Mouse (Mus musculus): ENCODE results near the gene Grm8. TPM values are rescaled to one million over a fixed set of nuclear protein-coding genes. Genes with fewer than 3 reads are reported as not detected.

Grm8 gene
- total RNA-seq, 1 experiment, result 0.67 TPM

DNA sequence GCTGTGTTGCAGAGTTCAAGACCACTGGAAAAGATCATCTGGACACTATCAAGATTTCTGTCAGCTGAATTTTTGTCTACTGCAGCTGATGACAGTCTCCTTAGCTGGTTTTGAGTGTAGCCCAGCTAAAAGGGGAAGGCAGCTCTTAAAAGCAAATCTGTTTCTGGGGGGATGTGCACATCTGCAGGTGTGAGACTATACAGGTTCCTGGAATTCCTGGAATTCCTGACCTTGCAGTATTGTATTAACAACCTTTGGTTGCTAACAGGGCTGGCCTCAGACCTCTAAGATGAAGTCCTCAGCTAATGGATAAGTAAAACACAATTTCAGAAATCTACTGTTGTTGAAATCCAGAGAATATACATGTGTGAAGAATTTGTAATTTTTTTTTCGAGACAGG, 788.7 kb downstream of the Grm8 start:
- H3K4me3 ChIP-seq (ENCODE audit: insufficient read depth in 1 of 2, low read depth in 1 of 2, low read length in 2 of 2, poor library complexity in 1 of 2, severe bottlenecking in 1 of 2), result no peak overlapping the region
- H3K4me1 ChIP-seq (ENCODE audit: control insufficient read depth in 2 of 2, insufficient read depth in 2 of 2, low read length in 2 of 2, poor library complexity in 1 of 2), result 0 out of 4 replicates have a peak, but pooled peaks cover 0 to 2% of the 10 kb centered on the region in 2 experiments
- no peak overlapping the region for H3K9ac ChIP-seq (ENCODE audit: insufficient read depth, low read depth, low read length, poor library complexity, severe bottlenecking)
- no peak overlapping the region for H3K27ac ChIP-seq (ENCODE audit: insufficient read depth, low read depth, low read length, poor library complexity, severe bottlenecking)
- peak; percentile 30 for DNase-seq (ENCODE audit: low read depth, low spot score)
- 0 out of 2 replicates have a peak, but pooled peaks have one; percentile 40 for TF ChIP-seq MAFK (IDR thresholded peaks at IDR 0.05; ENCODE audit: insufficient read depth, low read depth, low read length)
- no peak for TF ChIP-seq ZC3H11A (IDR thresholded peaks at IDR 0.05; ENCODE audit: borderline replicate concordance, low read depth, low read length)
- TF ChIP-seq CHD2 (IDR thresholded peaks at IDR 0.05; ENCODE audit: low read depth, low read length), result 0 out of 2 replicates have a peak, but pooled peaks have one; percentile 42
- in situ Hi-C loops (cut with MboI; ENCODE audit: low sequenced_read_pairs in 2 of 2, unreplicated experiment in 2 of 2), result no loop called here
- H3K9me3 ChIP-seq (ENCODE audit: control insufficient read depth, insufficient read depth, low read depth, low read length), result no peaks in the 10 kb centered on the region
- no peaks in the 10 kb centered on the region for H3K36me3 ChIP-seq (ENCODE audit: control insufficient read depth, insufficient read depth, low read length, poor library complexity, severe bottlenecking)

DNA sequence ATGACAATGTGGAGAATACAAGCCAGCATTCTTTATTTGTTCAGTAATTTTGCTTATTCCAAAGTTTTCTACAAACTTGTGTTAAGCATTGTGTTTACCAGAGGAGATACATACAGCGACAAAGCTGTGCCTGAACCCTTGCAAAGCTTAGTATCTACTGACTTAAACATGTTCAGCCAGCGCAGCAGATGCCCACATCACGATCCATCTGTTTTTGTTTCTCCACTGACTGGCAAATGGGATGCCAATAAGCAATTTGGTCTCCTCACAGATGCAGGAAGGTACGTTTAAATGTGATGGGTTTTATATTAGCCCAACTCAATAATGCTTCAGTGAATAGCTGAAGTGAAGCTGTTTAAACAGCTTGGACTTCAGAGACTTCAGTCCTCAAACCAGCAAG, 794.8 kb downstream of the Grm8 start:
- in situ Hi-C loops (cut with MboI; ENCODE audit: low sequenced_read_pairs in 2 of 2, unreplicated experiment in 2 of 2), result no loop called here
- no peaks in the 10 kb centered on the region for H3K36me3 ChIP-seq (ENCODE audit: control insufficient read depth, insufficient read depth, low read length, poor library complexity, severe bottlenecking)
- no peaks in the 10 kb centered on the region for H3K9me3 ChIP-seq (ENCODE audit: control insufficient read depth, insufficient read depth, low read depth, low read length)
- H3K9ac ChIP-seq (ENCODE audit: insufficient read depth, low read depth, low read length, poor library complexity, severe bottlenecking), result no peak overlapping the region
- no peak for TF ChIP-seq CHD2 (IDR thresholded peaks at IDR 0.05; ENCODE audit: low read depth, low read length)
- no peak for TF ChIP-seq HCFC1 (IDR thresholded peaks at IDR 0.05; ENCODE audit: borderline replicate concordance, insufficient read depth, low read length)
- no peak for TF ChIP-seq ZNF384 (IDR thresholded peaks at IDR 0.05; ENCODE audit: low read depth, low read length)
- no peak for TF ChIP-seq ZC3H11A (IDR thresholded peaks at IDR 0.05; ENCODE audit: borderline replicate concordance, low read depth, low read length)
- no peak for TF ChIP-seq MAFK (IDR thresholded peaks at IDR 0.05; ENCODE audit: insufficient read depth, low read depth, low read length)
- no peak overlapping the region for H3K27ac ChIP-seq (ENCODE audit: insufficient read depth, low read depth, low read length, poor library complexity, severe bottlenecking)
- no peaks in the 10 kb centered on the region for H3K4me1 ChIP-seq (ENCODE audit: control insufficient read depth in 2 of 2, insufficient read depth in 2 of 2, low read length in 2 of 2, poor library complexity in 1 of 2)
- DNase-seq (ENCODE audit: low read depth, low spot score), result no peak
- no peak overlapping the region for H3K4me3 ChIP-seq (ENCODE audit: insufficient read depth in 1 of 2, low read depth in 1 of 2, low read length in 2 of 2, poor library complexity in 1 of 2, severe bottlenecking in 1 of 2)

GRCm38 (mm10) chr6:27318575-27318974, 816.4 kb downstream of the Grm8 start:
- in situ Hi-C loops (cut with MboI; ENCODE audit: low sequenced_read_pairs in 2 of 2, unreplicated experiment in 2 of 2), result no loop called here
- TF ChIP-seq HCFC1 (IDR thresholded peaks at IDR 0.05; ENCODE audit: borderline replicate concordance, insufficient read depth, low read length) (no peak), ZNF384 (IDR thresholded peaks at IDR 0.05; ENCODE audit: low read depth, low read length) (no peak), ZC3H11A (IDR thresholded peaks at IDR 0.05; ENCODE audit: borderline replicate concordance, low read depth, low read length) (no peak), CHD2 (IDR thresholded peaks at IDR 0.05; ENCODE audit: low read depth, low read length) (no peak), MAFK (IDR thresholded peaks at IDR 0.05; ENCODE audit: insufficient read depth, low read depth, low read length) (no peak)
- H3K27ac ChIP-seq (ENCODE audit: insufficient read depth, low read depth, low read length, poor library complexity, severe bottlenecking), result no peak overlapping the region
- no peaks in the 10 kb centered on the region for H3K36me3 ChIP-seq (ENCODE audit: control insufficient read depth, insufficient read depth, low read length, poor library complexity, severe bottlenecking)
- H3K9me3 ChIP-seq (ENCODE audit: control insufficient read depth, insufficient read depth, low read depth, low read length), result no peaks in the 10 kb centered on the region
- no peaks in the 10 kb centered on the region for H3K4me1 ChIP-seq (ENCODE audit: control insufficient read depth in 2 of 2, insufficient read depth in 2 of 2, low read length in 2 of 2, poor library complexity in 1 of 2)
- H3K9ac ChIP-seq (ENCODE audit: insufficient read depth, low read depth, low read length, poor library complexity, severe bottlenecking), result no peak overlapping the region
- DNase-seq (ENCODE audit: low read depth, low spot score), result no peak
- H3K4me3 ChIP-seq (ENCODE audit: insufficient read depth in 1 of 2, low read depth in 1 of 2, low read length in 2 of 2, poor library complexity in 1 of 2, severe bottlenecking in 1 of 2), result no peak overlapping the region

GRCm38 (mm10) chr6:27317422-27317821, 817.6 kb downstream of the Grm8 start:
- H3K4me1 ChIP-seq (ENCODE audit: control insufficient read depth in 2 of 2, insufficient read depth in 2 of 2, low read length in 2 of 2, poor library complexity in 1 of 2), result no peaks in the 10 kb centered on the region
- H3K9ac ChIP-seq (ENCODE audit: insufficient read depth, low read depth, low read length, poor library complexity, severe bottlenecking), result no peak overlapping the region
- no peaks in the 10 kb centered on the region for H3K9me3 ChIP-seq (ENCODE audit: control insufficient read depth, insufficient read depth, low read depth, low read length)
- H3K27ac ChIP-seq (ENCODE audit: insufficient read depth, low read depth, low read length, poor library complexity, severe bottlenecking), result no peak overlapping the region
- in situ Hi-C loops (cut with MboI; ENCODE audit: low sequenced_read_pairs in 2 of 2, unreplicated experiment in 2 of 2), result no loop called here
- no peaks in the 10 kb centered on the region for H3K36me3 ChIP-seq (ENCODE audit: control insufficient read depth, insufficient read depth, low read length, poor library complexity, severe bottlenecking)
- no peak for DNase-seq (ENCODE audit: low read depth, low spot score)
- no peak for TF ChIP-seq ZNF384 (IDR thresholded peaks at IDR 0.05; ENCODE audit: low read depth, low read length)
- TF ChIP-seq CHD2 (IDR thresholded peaks at IDR 0.05; ENCODE audit: low read depth, low read length), result no peak
- no peak for TF ChIP-seq MAFK (IDR thresholded peaks at IDR 0.05; ENCODE audit: insufficient read depth, low read depth, low read length)
- no peak for TF ChIP-seq ZC3H11A (IDR thresholded peaks at IDR 0.05; ENCODE audit: borderline replicate concordance, low read depth, low read length)
- no peak for TF ChIP-seq HCFC1 (IDR thresholded peaks at IDR 0.05; ENCODE audit: borderline replicate concordance, insufficient read depth, low read length)
- no peak overlapping the region for H3K4me3 ChIP-seq (ENCODE audit: insufficient read depth in 1 of 2, low read depth in 1 of 2, low read length in 2 of 2, poor library complexity in 1 of 2, severe bottlenecking in 1 of 2)

GRCm38 (mm10) chr6:27316018-27316417, 819.0 kb downstream of the Grm8 start:
- Histone ChIP-seq H3K4me3 (ENCODE audit: insufficient read depth in 1 of 2, low read depth in 1 of 2, low read length in 2 of 2, poor library complexity in 1 of 2, severe bottlenecking in 1 of 2) (no peak overlapping the region), H3K9ac (ENCODE audit: insufficient read depth, low read depth, low read length, poor library complexity, severe bottlenecking) (no peak overlapping the region), H3K4me1 (ENCODE audit: control insufficient read depth in 2 of 2, insufficient read depth in 2 of 2, low read length in 2 of 2, poor library complexity in 1 of 2) (no peaks in the 10 kb centered on the region), H3K27ac (ENCODE audit: insufficient read depth, low read depth, low read length, poor library complexity, severe bottlenecking) (no peak overlapping the region), H3K36me3 (ENCODE audit: control insufficient read depth, insufficient read depth, low read length, poor library complexity, severe bottlenecking) (no peaks in the 10 kb centered on the region), H3K9me3 (ENCODE audit: control insufficient read depth, insufficient read depth, low read depth, low read length) (no peaks in the 10 kb centered on the region)
- in situ Hi-C loops (cut with MboI; ENCODE audit: low sequenced_read_pairs in 2 of 2, unreplicated experiment in 2 of 2), result no loop called here
- no peak for TF ChIP-seq MAFK (IDR thresholded peaks at IDR 0.05; ENCODE audit: insufficient read depth, low read depth, low read length)
- no peak for TF ChIP-seq CHD2 (IDR thresholded peaks at IDR 0.05; ENCODE audit: low read depth, low read length)
- TF ChIP-seq HCFC1 (IDR thresholded peaks at IDR 0.05; ENCODE audit: borderline replicate concordance, insufficient read depth, low read length), result no peak
- no peak for TF ChIP-seq ZC3H11A (IDR thresholded peaks at IDR 0.05; ENCODE audit: borderline replicate concordance, low read depth, low read length)
- no peak for TF ChIP-seq ZNF384 (IDR thresholded peaks at IDR 0.05; ENCODE audit: low read depth, low read length)
- DNase-seq (ENCODE audit: low read depth, low spot score), result no peak

Data from ES-E14 (cell line).